Mouse (Mus musculus) inflammation-experienced regulatory T-cells, adult 16 weeks (primary cell): Measurements from ENCODE around the gene Pkm. TPM values are rescaled to one million over a fixed set of nuclear protein-coding genes. Genes with fewer than 3 reads are reported as not detected.

Source experiments
- polyA plus RNA-seq: library from polyadenylated mRNA; unstranded; fragments of 100-300 nt; shearing (Covaris generic); gene quantifications from one replicate; pipeline ENCODE4 v1.2.1, GENCODE M21; 2017

Pkm gene
- 1,021 TPM for polyA plus RNA-seq

DNA sequence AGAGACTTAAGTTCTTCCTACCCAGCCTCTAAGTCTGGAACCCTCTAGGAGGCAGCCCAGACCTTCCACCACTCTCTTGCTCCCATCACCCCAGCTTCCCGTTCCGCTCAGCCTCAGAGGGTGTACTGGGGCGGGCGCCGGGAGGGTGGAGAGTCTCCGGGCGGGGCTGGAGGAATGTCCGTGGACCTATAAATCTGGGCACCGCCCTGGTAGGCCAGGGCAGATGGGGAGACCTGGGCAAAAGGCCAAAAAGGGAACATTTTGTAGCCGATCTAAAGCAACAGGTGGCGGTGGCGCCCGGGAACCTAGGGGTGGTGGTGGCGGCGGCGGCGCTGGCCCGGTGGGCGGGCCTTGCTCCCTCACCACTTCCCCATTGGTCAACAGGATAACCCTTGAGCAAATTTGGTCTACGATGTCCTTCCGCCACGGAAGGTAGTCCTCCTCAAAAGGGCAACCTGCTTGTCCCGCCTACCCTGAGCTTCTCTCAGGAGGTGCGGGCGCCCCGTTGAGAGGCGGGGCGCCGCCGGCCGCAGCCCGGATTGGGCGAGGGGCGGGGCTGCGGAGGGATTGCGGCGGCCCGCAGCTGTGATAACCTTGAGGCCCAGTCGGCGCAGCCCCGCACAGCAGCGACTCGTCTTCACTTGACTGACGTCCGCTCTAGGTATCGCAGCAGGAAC is at the start of gene Pkm:
TSS of gene Pkm (plus strand) at position 411 of the 677 bp plus-strand sequence.

DNA sequence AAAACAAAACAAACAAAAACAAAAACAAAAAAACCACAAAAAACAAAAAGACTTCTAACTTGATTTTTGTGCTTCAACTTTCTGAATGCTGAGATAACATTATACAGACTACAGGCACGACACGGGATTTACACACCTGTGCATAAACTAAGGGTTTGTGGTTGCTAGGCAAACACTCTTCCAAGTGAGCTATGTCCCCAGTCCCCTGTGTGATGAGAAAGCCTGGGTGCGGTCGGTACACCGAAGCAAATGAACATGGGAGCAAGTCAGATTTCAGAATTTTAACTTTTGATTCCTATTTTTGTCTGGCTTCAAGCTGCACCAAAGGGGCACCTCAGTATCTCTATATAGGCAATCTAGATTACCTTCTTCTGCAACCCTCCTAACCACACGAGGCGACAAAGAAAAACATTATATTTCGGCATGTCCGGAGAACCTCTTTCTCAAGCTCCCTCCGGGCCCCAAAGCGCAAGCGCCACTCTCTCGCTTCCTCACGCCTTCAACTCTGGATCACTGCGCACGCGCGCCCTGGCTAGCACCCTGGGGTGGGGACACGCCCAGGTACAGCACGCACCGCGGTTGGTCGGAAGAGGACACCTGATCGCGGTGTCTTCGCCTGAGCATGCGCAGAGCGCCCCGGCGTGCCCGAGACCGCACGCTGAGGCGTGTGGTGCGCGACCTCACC is 39.4 kb upstream of the Pkm start, which contains the start of gene Parp6:
TSS of gene Parp6 (plus strand) at position 663 of the 685 bp plus-strand sequence.

DNA sequence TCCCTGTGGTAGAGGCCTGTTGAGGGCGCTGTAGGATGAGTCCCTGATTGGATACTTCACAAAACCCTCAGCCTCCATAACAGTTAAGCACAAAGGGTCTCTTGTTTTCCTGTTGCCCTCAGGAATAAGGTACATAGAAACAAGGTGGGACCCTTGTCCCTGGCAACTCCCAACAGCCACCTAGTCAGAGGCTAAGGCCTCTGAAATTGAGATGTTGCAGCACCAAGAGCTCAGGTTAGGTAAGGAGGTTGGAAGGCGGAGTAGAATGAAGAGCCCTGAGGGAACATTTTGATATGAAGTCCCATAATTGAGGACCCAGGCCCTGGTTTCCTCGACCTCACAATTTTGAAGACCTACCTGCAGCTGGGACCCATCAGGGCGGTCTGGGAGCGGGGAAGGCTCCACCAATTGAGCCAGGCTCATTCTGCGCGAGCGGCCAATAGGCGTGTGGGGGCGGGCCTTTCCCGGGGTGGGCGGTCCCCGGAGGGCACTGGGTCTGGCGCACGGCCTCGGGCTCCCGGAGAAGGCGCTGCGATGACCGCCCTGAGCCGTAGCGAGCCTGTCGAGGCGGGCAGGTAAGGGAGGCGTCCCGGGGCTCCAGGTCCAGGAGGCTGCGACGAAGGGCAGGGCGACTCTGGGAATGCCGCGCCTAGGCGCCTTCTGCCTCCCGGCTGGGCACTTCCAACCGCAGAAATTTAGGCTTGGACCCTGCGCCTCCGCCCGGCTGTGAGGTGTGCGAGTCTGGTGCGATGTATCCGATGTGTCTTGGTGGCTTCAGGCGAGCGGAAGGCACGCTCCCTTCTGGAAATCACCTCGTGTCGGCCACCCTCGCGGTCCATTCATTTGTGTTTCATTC is 23.7 kb downstream of the Pkm start, which contains the start of gene Gramd2:
TSS of gene Gramd2 (plus strand) at position 467 of the 856 bp plus-strand sequence.

Other genes starting within 250 kb of the Pkm start
- gene Arih1, start 169.8 kb upstream of the Pkm start, polyA plus RNA-seq: 16.9 TPM
- gene Hexa, start 116.8 kb upstream of the Pkm start, polyA plus RNA-seq: 83.8 TPM
- gene Tmem202, start 116.5 kb upstream of the Pkm start, polyA plus RNA-seq: 0.52 TPM
- gene Celf6, start 78.5 kb upstream of the Pkm start, polyA plus RNA-seq: not detected
- 39.1 TPM for gene Parp6, start 39.1 kb upstream of the Pkm start, polyA plus RNA-seq
- not detected for gene Gramd2, start 23.8 kb downstream of the Pkm start, polyA plus RNA-seq
- 8.3 TPM for gene Senp8, start 94.3 kb downstream of the Pkm start, polyA plus RNA-seq
- 32.5 TPM for gene Myo9a, start 94.5 kb downstream of the Pkm start, polyA plus RNA-seq